Mouse (Mus musculus) frontal cortex, adult 2 months (tissue): ENCODE measurements at regions not wholly inside any gene's neighbourhood (a gene's known extent, or its start where the extent isn't known, plus 50 kb on each side); places are given as distances from the start of the nearest gene placed in this dataset.

ENCODE experiments used
- DNase-seq, 2 experiments: peaks; one replicate each; pipeline ENCODE4 v3.0.0; 2022; ENCODE audit warnings: low spot score in 1 of 2; ENCODE audit errors: extremely low spot score in 1 of 2

DNA sequence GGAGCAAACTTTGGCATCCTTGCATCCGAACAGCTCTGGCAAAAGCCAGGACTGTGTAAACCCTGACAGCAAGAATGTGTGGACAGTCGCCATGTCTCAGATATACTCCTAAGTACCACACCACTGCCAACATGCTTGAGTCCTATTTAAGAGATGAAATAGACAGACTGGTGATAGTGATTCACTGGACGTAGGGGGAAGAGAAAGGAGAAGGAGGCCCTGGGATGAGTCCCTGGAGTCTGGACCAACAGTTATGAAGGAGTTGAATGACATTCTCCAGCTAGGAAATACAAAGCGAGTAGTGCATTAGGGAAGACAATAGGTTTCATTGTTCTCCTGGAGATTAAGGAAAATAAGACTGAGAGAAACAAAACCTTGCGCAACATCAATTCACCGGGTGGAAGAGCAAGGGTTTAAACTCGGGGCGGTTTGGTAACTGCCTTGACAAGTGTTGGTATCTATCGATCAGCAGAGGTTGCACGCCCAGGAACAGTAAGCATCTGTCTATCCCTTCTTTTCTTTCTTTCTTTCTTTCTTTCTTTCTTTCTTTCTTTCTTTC, 54.3 kb upstream of the Nrbf2 start:
- DNase-seq: no peak

DNA sequence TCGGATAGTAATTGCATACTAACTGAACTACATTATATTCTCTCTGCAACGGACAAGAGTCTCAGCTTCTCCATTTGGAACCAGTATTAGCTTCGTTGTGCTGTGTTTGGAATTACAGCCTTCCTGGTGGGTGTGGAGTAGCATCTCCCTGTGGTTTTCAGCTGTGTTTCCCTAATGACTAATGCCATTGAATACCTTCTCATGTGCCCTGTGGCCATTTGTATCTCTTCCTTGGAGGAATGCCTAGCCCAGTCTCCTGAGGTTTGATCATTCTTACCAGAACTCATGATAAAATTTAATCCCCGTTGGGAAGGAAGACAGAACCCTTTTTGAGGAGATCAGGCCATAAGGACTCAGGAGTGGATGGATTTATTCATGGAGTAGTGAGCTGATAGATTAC, 59.6 kb upstream of the Nrbf2 start:
- no peak for DNase-seq

DNA sequence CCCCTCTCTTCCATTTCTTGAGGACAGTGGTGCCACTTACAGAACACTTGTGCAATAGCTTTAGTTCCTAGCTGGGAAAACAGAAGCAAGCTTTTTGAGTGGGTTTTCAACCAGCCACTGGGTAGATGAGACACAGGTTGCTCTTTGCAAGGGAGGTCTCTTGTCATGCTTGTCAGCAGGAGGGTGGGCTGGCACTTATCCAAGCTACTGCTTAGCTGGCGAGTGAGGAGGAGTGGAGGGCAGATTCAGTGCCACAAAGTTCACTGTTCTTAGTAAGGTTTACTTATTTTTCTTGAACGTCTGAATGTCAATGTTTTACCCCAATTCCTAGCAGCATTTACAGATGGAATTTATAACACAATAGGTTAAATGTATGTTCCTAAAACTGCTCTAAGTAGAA, 65.9 kb upstream of the Nrbf2 start:
- no peak for DNase-seq

DNA sequence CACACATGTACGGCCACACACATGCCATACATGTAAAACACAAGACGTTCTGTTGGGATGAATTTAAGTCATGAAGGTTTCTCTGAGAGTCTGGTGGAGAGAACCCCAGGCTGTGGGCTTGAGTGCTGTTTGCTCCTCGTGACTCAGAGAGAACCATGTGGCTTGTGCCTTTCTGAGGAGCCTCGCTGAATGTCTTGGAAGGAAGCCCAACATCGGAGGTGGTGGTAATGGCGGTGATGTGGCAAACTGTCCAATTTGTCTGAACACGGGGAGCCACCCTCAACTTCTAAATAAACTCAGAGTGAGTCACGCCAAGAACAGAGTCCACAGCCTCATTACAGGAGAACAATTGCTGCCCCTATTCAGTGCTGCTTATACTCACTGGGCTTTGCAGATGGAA, 75.7 kb upstream of the Nrbf2 start:
- peak; percentile 84 to 90 for DNase-seq

DNA sequence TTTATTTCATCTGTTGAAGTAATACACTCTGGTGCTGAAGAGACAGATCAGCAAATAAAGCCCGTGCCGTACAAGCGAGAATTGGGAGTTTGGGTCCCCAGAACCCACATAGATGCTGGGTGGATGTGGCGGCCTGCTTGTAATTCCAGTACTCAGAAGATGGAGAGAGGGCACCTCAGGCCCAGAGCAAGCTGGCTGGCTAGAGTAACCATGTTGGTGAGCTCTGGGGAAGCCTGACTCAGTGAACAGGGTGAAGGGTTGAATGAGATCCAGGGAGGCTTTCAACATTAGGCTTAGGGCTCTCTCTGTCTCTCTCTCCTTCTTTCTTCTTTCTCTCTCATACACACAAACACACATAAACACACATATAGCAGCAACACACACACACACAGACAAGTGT, 76.2 kb upstream of the Nrbf2 start:
- no peak for DNase-seq

DNA sequence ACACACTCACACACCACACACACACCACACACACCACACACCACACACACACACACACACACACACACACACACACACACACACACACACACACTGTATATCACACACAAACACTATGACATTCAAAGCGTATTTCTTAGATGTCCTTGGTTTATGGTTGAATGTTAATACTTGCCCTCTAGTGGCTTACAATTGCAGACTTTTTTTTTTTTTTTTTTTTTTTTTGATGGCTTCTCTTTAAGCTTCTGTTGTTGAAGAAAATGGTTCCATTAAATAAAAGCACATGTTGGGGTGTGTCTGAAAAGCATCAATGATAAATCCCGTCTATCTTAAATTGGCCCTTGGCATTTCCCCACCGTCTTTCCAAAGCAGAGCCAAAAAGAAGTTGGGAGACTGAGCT, 79.5 kb upstream of the Nrbf2 start:
- DNase-seq: no peak

DNA sequence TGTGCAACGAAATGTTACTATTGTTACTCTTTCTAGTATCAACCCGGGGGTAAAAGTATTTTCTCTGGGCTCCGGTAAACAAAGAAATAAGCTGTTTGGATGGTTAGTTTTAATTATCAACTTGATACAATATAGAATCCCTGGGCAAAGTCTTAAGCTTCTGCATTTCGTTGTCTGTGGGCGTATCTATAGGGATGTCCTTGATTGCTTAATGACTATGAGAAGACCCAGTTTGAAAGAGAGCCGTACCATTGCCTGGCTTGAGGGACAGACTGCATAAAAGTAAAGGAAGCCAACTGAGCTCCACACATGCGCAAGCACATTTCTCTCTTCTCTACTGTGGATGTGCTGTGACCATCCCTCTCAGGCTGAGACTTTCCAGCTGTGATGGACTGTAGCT, 80.1 kb upstream of the Nrbf2 start:
- no peak for DNase-seq

DNA sequence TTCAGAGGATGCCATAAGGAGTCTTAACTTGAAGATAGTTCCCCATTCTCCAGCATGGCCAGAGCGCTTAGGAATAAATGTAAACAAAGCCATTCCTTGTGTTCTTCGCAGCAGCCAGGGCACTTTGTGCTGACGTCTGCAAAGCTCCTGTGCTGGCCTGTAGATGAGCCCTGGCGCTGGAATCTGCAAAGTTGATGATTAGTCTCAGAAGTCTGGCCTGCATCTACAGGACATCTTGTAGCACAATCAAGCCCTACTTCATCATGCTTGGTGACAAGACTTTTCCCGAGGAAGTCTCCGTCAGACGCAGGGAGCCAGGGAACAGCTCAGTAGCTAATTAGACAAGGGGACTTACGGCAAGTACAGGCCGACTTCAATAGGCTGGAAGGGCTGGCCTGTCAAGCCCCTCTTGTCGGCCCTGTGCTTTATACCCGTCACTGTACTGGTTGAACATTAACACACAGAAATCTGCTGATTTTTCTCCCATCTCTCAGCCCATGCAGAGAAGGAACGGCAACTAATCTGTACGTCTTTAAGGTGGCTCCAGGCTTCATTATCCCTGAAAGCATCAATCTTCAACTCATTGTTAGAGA, 87.6 kb upstream of the Nrbf2 start:
- DNase-seq: no peak

DNA sequence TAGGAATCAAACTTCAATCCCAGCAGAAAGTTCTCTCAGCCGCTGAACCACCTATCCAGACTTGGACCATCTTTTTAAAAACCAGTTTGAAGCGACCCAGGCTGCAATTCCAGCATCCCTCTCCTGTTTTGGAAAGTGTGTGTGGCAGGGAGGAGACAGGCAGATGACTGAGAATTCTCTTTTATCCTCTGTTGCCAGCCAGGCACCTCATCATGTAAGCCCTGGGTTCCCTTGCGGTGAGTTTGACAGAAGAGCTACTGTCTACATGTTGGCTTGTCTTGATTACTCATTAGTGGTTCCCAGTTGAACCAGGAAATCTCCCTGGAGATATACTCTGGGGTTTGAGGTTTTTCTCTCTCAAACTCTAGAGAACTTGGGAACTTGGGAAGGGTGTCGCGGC, 91.5 kb upstream of the Nrbf2 start:
- no peak for DNase-seq

DNA sequence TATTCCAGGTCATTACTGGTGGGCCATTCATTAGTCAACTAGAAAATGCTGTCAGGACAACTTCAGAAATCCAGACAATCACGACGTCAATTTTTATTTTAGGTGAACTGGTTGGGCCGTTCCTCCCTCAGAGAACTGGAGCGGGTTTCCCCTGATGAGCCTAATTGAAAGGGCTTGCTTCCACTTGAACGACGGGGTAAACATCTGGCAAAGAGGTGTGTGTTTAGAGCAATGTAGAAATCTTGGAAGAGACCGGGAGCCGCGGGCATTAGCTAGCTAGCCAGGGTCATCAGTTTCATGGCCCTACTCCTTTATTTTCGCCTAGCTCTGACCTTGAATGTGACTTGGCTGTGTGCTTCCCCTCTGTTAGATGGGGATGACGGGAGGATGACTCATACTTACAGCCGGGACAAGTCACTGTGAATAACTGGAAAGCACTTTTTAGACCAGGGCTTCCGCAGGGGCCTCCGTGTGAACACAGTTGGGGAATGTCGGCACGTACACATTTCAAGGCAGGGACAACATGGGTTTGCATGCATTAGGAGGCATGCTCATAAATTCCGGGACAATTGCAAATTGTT, 92.6 kb upstream of the Nrbf2 start:
- no peak for DNase-seq

DNA sequence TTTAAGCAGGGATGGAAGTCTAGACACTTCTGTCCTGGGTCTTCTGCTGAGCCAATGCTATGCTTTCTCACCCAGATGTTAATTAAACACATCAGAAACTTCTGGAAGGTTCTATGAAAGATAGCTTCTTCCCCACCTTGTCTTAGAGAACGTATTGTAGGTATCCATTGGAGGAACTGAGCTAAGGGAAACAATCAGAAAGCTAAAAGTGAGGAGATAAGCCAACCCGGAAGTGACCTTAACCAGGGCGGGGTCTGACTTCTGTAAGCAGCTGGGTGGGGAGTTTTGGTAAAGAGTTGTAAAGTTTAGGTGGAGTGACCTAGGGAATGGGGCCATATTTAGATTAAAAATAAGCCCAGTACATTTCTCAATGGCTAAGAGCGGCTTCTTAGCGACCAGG, 95.1 kb upstream of the Nrbf2 start:
- DNase-seq: no peak

DNA sequence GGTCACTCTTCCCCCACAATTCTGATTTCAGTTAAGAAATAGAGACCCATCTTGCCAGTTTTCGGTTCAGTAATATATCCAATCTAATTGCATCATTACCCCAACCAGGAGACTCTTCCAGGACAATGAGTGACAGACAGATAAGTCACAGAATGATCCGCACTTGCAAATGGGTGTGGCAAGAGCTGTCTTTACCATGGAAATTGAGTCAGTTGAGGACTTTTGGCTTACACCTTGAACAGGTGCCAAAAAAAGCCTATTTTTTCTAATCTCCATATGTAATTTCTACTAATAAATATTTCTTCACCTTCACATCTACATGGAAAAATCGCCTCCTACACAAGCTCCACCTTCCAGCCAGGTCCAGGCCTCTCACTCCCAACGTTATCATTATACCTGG, 98.2 kb upstream of the Nrbf2 start:
- DNase-seq: no peak

DNA sequence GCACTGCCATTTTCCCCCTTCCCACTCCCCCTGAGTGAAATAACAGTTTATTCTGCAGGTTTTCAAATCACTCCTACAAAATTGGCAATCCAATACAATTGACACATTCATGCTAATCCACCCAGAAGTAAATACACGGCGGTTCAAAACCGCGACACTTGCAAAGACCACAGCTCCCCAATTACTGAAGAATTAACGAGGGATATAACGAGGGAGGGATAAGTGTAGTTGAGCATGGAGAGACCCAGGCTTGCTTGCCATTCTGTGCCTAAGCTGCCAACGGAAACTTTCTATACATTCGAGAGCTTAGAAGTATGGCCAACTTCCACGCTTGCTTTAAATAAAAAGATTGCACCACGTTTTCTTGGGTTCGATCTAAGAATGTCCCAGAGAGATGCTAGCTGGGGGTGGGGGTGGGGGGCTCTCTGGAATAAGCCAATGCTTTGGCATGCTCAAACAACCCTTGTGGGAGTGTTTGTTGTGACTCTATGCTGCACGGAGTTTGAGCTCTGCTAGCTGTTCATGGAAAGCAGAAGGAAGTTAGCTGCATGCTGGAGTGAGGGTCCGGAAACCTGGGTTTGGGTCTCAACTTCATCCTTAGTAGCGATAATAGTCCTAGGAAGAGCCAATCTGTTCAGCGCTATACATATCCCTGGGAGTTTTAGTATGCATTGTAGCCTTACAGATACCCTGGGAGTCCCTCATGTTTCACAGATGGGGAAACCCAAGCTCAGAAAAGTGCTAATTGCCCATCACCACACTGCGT, 98.9 kb upstream of the Nrbf2 start:
- DNase-seq: no peak

DNA sequence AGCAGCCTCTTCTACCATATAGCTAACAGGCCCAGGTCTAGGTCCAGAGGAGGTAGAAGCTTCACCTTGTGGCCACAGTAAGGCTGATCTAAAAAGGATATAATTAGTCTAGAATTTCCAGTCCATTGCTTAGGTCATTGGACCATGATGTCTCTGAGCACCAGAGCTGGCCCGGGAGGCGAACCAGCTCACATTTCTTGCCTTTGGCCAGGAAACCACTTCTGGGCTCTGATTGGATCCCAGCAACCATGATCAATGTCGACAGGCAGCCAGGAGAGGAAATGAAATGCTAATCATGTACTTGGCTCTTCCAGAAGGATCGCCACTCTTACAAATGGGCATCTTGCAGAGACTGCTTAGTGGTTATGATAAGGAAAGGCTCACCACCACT, 99.5 kb upstream of the Nrbf2 start:
- no peak for DNase-seq

DNA sequence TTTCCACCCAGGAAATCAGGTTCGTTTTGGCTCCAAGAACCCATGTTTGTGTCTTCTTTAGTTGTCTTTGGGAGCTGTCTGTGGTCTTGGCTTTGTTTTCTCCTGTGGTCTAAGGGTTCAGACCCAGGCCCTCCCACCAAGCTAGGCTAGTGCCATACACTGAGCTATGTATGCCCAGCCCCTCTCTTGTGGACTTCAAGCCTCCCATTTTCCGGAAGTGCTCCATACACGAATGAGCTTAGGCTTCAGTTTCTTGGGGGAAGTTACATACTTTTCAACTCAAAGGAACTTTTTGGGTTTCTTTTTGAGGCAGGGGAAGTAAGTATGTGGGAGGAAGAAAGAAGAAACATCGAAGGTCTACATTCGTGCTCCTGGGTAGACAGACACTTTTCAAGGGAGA, 100.9 kb upstream of the Nrbf2 start:
- DNase-seq: no peak

DNA sequence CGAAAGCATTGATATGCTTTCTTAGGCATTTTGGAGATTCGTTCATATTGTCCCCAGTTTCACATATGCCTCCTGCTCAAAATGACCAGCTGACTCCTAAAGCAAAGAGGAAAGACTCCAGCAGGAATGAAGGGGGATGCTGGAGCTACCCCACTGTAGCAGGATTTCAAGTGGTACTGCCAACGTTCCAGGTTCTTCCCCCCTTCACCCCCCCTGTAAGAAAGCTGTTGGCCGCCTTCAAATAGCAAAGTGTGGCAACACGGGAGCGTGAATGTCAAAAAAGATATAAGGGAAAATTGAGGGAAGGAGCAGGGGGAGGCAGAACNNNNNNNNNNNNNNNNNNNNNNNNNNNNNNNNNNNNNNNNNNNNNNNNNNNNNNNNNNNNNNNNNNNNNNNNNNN, 103.7 kb upstream of the Nrbf2 start:
- no peak for DNase-seq

DNA sequence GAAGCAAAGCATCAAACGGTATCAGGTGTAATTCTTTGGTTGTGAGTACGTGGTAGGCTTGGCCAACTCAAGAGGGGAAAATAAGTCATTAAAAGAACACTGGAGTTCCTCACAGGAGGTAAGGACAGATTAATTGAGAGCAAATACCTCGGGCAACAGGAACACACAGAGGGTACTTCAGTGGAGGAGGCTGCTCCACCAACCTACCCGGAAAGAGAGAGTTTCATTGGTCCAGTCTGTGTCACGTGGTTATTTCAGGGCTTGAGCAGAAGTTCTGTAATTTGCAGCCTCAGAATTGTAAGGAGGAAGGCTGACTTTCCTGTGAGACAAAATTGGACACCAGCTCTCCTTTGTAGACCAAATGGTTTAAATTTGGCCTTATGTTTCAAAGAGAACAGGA, 115.3 kb upstream of the Nrbf2 start:
- no peak for DNase-seq

DNA sequence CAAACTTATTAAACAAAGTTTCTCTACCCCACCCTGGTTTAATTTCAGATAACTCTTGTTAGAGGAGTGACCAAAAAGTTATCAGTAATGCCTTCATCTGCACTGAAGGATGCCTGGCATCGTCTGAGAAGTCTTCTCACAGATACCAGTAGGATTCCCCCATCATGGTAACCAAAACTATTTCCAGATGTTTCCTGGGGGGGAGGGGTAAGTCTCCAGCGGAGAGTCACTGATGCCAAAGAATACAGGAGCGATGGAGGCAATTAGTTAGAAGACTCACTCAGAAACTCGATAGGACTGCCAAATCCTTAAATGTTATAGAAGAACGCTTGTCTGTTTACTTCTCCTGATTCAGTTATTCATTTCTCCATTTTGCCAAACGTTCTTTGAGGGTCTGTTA, 116.3 kb upstream of the Nrbf2 start:
- DNase-seq: no peak

DNA sequence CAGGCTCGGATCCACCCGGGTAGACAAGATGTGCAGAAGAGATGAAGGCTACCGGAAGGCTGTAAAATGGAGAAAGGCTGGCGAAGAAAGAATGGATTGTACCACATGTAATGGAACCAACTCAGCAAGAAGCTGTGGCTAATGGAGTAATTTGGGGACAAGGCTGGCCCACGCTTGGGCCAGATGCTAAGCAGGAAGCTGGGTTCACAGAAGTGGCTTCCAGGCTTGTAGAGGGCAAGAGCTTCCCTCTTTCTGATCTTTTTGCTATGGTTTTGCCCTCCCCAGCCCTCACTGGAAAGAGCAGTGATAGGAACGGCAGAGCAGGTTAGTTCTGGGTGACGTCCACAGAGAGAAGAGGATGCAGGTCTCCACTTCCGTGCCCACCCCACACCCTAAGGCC, 117.7 kb upstream of the Egr2 start:
- no peak for DNase-seq

DNA sequence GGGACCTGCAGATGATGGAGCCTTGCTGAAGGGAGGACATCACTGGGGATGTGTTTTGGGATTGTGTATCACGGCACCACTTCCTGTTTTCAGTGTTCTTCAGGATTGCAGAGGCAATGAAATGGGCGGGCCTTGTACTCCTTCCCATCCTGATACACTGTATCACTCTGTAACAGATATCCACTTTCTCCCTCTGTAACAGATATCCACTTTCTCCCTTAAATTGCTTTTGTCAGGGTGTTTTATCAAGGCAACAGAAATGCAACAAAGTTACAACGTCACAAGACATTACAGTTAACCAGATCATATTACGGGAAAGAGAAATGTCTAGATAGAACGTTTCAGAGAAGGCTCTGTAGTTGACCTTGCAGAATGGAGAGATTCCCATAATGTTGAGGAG, 114.5 kb upstream of the Egr2 start:
- DNase-seq: no peak

DNA sequence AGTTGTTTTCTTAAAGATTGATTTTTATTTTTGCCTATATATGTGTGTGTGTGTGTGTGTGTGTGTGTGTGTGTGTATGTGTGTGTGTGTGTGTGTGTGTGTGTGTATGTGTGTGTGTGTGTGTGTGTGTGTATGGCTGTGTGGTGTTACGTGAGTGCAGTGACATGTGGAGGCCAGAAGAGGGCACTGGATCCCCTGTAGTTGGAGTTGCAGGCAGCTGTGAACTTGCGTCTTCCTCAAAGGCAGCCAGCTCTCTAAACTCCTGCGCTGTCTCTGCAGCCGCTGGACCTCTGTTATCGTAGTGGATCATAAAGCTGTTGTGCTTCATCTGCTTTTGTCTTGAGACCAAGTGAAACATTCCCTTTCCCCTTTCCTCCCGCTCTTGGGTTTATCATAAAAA, 109.9 kb upstream of the Egr2 start:
- DNase-seq: no peak

DNA sequence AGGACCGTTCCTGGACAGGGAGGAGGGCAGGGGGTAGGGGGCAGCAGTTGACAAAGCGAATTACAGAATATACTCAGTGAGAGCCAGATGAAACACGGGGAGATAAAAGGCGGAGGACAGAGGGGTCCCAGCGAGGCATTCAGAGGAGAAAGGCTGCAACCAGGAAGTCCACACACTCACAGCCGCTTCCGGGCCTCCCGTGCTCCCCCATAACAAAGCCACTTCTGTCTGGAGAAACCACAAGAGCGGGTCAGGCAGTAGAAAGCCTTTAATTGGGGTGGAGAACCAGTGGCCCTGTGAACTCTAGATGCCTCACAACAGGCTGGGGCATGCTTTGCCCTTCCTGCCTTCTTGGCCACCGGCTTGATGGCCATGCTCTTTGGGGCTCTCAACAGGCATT, 108.1 kb upstream of the Egr2 start:
- DNase-seq: no peak
